Mouse (Mus musculus): ENCODE measurements at regions not wholly inside any gene's neighbourhood (a gene's known extent, or its start where the extent isn't known, plus 50 kb on each side); places are given as distances from the start of the nearest gene placed in this dataset.

DNA sequence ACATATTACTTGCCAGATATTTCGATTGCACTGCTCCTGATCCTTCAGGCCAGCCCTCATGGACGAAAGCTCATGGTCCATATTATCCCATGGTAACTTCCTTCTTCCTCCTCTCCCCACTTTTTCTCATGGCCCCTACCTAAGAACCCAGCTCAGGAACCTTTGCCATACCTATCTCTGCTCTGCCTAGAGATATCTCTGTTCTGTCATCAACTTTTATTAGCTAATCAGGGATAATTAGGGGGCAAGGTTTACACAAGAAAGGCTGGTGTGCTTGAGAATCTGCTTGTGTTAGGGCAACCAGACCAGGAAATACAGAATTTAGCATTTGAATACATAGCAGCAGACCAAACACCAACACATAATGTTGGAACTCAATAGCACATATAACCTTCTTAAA, 278.4 kb upstream of the Gje1 start:
- TF ChIP-seq POLR2A (IDR thresholded peaks at IDR 0.05; ENCODE audit: extremely low read depth, insufficient read depth, low read length): no peak
- TF ChIP-seq CTCF (IDR thresholded peaks at IDR 0.05; ENCODE audit: low read depth, low read length): no peak
